Mouse (Mus musculus): Measurements from ENCODE around the gene Fam198a.

The Fam198a gene

GRCm38 (mm10) chr9:121950418-121951113, at the start of gene Fam198a:
Gene Fam198a, plus strand, starts transcription at chr9:121950988.
- DNase-seq (ENCODE audit: low read depth, low spot score): peak; percentile 46

GRCm38 (mm10) chr9:121901710-121902700, 48.8 kb upstream of the Fam198a start:
- no peak for DNase-seq (ENCODE audit: low read depth, low spot score)

- no peak for DNase-seq (ENCODE audit: low read depth, low spot score)
Measured at GRCm38 (mm10) chr9:121903476-121904305, 47.1 kb upstream of the Fam198a start.

GRCm38 (mm10) chr9:121904319-121904718, 46.5 kb upstream of the Fam198a start:
- no peak for DNase-seq (ENCODE audit: low read depth, low spot score)

GRCm38 (mm10) chr9:121904946-121905345, 45.8 kb upstream of the Fam198a start:
- DNase-seq (ENCODE audit: low read depth, low spot score): no peak

- no peak for DNase-seq (ENCODE audit: low read depth, low spot score)
Measured at GRCm38 (mm10) chr9:121905556-121906185, 45.1 kb upstream of the Fam198a start.

- no peak for DNase-seq (ENCODE audit: low read depth, low spot score)
Measured at GRCm38 (mm10) chr9:121906456-121906855, 44.3 kb upstream of the Fam198a start.

GRCm38 (mm10) chr9:121907356-121908070, 43.3 kb upstream of the Fam198a start:
- peak; percentile 53 for DNase-seq (ENCODE audit: low read depth, low spot score)

- no peak for DNase-seq (ENCODE audit: low read depth, low spot score)
Measured at GRCm38 (mm10) chr9:121908321-121908720, 42.5 kb upstream of the Fam198a start.

- no peak for DNase-seq (ENCODE audit: low read depth, low spot score)
Measured at GRCm38 (mm10) chr9:121909635-121910034, 41.2 kb upstream of the Fam198a start.

- no peak for DNase-seq (ENCODE audit: low read depth, low spot score)
Measured at GRCm38 (mm10) chr9:121911196-121911595, 39.6 kb upstream of the Fam198a start.

GRCm38 (mm10) chr9:121912786-121913185, 38.0 kb upstream of the Fam198a start:
- DNase-seq (ENCODE audit: low read depth, low spot score): no peak

- no peak for DNase-seq (ENCODE audit: low read depth, low spot score)
Measured at GRCm38 (mm10) chr9:121914226-121914757, 36.5 kb upstream of the Fam198a start.

- DNase-seq (ENCODE audit: low read depth, low spot score): no peak
Measured at GRCm38 (mm10) chr9:121915056-121915455, 35.7 kb upstream of the Fam198a start.

- DNase-seq (ENCODE audit: low read depth, low spot score): no peak
Measured at GRCm38 (mm10) chr9:121916102-121916501, 34.7 kb upstream of the Fam198a start, which contains the start of gene Cyp8b1. Gene Cyp8b1, minus strand, starts transcription at chr9:121916305.

GRCm38 (mm10) chr9:121919027-121919501, 31.7 kb upstream of the Fam198a start:
- DNase-seq (ENCODE audit: low read depth, low spot score): peak; percentile 40

- DNase-seq (ENCODE audit: low read depth, low spot score): no peak
Measured at GRCm38 (mm10) chr9:121923443-121923842, 27.3 kb upstream of the Fam198a start.

GRCm38 (mm10) chr9:121923906-121924305, 26.9 kb upstream of the Fam198a start:
- no peak for DNase-seq (ENCODE audit: low read depth, low spot score)

- no peak for DNase-seq (ENCODE audit: low read depth, low spot score)
Measured at GRCm38 (mm10) chr9:121924901-121925560, 25.8 kb upstream of the Fam198a start.

All from R1 (cell line).